Mouse (Mus musculus): ENCODE results near the gene Aprt.
A peak's percentile ranks its signal among the peaks of the same experiment; 100 is the strongest.

Aprt gene

GRCm38 (mm10) chr8:122576648-122577022 lies at the start of gene Aprt:
Aprt (minus strand) TSS chr8:122576909.
- DNase-seq (ENCODE audit: low read depth, low spot score), result peak; percentile 87

GRCm38 (mm10) chr8:122625811-122626210 lies 49.1 kb upstream of the Aprt start:
- no peak for DNase-seq (ENCODE audit: low read depth, low spot score)

DNA sequence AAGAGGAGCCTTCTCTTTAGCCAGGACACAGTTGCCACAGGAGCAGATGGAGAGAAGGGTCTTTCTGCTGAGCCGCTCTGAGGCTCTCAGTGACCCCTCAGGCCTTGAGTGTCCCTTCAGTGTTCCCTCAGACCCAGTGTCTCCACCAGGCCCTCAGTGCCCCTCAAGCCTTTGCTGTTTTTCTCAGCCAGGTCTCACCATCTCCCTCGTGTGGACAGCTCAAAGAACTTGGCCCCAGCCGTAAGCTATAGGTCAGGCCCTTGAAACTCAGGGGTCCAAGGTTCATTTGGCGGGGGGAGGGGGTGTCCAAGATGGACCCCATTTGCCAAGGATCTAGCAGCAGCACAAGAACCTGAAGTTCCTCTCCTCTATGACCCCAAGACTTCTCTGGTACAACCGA lies 47.9 kb upstream of the Aprt start:
- no peak for DNase-seq (ENCODE audit: low read depth, low spot score)

- DNase-seq (ENCODE audit: low read depth, low spot score), result no peak
Measured at GRCm38 (mm10) chr8:122623844-122624642, 47.3 kb upstream of the Aprt start.

GRCm38 (mm10) chr8:122622727-122623126 lies 46.0 kb upstream of the Aprt start, which contains the start of gene Pabpn1l:
Pabpn1l (minus strand) TSS chr8:122622739.
- no peak for DNase-seq (ENCODE audit: low read depth, low spot score)

DNA sequence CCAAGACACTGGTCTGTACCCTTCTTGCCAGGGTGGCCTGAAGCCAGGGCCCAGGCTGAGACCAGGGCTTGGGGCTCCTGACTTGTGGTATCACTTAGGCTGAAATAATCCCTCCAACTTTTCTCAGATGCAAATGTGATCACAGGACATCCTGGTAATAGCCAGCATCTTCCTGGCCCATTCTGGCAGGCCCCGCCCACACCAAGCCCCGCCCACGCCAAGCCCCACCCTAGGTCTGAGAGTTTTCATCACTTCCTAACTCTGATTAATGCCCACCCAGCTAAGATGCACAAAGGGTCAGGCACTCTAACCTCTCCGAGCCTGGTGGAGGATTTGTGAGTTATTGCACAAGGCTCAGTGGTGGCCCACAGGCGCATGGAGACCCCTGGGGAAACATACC lies 43.7 kb upstream of the Aprt start:
- no peak for DNase-seq (ENCODE audit: low read depth, low spot score)

- no peak for DNase-seq (ENCODE audit: low read depth, low spot score)
Measured at GRCm38 (mm10) chr8:122618660-122619378, 42.1 kb upstream of the Aprt start.

GRCm38 (mm10) chr8:122617947-122618546 lies 41.3 kb upstream of the Aprt start:
- DNase-seq (ENCODE audit: low read depth, low spot score), result no peak

DNA sequence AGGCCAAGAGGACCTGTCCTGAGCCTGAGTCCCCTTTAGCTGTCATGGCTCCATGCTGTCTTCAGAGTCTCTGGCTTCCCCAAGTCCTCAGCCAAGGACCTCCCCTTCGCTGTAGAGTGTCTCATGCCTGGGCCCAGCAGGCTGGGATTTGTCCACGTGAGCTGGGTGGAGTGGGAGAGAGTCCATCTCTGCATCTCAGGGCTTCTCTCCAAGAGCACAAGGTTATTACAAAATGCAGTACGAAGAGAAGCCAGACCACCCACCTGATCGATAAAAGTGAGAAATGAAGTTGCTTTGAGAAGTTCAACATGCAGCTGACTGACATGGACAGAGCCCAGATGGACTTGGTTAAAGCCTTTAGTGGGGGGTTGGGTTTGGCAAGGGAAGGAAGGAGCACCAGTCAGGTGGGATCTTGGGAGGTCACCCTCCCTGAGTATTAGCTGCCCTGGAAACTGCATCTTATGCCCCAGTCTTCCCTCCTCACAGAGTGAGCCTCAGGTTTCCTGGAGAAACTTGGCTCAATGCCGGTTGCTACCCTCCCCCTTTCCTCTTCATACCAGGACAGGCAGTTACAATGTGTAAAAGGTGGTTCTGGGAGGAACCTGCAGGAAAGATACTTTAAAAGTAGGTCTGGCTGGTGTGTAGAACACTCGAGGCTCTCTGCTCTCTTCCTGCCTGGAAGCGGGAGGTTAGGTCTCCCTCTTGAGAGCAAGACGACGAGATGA lies 39.6 kb upstream of the Aprt start:
- no peak for DNase-seq (ENCODE audit: low read depth, low spot score)

DNA sequence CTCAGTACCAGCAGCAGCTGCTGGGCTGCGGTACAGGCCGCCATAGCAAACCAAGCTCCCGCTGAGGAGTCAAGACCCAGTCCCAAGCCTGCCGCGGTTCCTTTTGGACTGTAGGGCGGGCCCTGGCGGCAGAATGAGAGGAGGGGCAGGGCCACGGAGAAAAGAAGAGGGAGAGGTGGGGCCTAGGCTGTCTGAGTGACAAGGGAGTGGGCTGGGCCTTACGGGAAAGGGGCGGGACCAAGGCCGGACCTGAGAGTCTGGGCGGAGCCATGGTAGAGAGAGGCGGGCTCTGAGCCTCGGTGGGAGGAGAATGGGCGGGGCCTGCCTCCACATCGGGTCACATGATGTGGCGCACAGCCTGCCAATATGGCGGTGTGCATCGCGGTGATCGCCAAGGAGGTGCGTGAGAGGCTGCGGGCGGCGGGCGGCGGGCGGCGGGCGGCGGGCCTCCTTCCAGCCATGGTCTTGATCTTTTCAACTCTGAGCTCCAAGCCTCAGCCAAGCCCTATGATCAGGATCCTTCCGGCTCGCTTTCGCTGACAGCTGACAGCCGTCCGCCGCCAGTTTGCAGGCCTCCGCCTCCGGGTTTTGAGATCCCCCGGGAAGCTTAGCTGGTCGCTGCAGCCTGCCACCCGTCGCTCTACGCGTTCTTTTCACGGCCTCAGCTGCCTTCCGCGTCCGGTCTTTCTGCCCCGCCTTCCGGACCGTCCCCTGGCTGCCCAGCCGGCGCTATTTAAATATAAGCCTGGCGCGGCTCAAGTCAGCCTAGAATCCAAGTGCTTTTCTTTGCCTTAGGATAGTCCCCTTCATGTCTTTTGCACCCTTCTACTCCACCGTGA lies 34.8 kb upstream of the Aprt start, which contains the start of the genes Galns and Trappc2l:
Galns (minus strand) TSS at position 169 of the 839 bp plus-strand sequence.
Trappc2l (plus strand) TSS at position 346 of the 839 bp plus-strand sequence.
- DNase-seq (ENCODE audit: low read depth, low spot score), result peak; percentile 97

- DNase-seq (ENCODE audit: low read depth, low spot score), result no peak
Measured at GRCm38 (mm10) chr8:122610612-122611277, 34.0 kb upstream of the Aprt start.

GRCm38 (mm10) chr8:122610209-122610608 lies 33.5 kb upstream of the Aprt start:
- DNase-seq (ENCODE audit: low read depth, low spot score), result no peak

GRCm38 (mm10) chr8:122606810-122607209 lies 30.1 kb upstream of the Aprt start:
- no peak for DNase-seq (ENCODE audit: low read depth, low spot score)

DNA sequence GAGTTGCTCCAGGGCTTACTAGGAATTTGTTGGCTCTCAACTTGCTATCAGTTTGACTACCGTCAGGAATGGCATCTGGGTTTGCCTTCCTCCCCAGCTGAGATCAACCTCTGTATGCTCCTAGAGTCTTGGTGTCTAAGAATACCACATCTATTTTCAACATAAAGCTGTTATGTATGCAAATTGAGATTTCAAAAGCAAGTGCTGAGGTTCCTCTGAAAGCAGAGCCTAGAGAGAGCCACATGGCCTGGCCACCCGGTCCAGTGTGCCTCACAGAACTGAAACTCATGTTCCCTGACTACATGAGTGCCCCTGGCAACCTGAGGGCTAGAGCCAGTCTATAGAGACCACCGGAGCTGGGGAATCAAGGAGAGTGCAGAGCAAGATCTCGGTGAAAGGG lies 28.7 kb upstream of the Aprt start:
- peak; percentile 28 for DNase-seq (ENCODE audit: low read depth, low spot score)

GRCm38 (mm10) chr8:122604640-122605039 lies 27.9 kb upstream of the Aprt start:
- no peak for DNase-seq (ENCODE audit: low read depth, low spot score)

- no peak for DNase-seq (ENCODE audit: low read depth, low spot score)
Measured at GRCm38 (mm10) chr8:122600666-122601065, 24.0 kb upstream of the Aprt start.

- no peak for DNase-seq (ENCODE audit: low read depth, low spot score)
Measured at GRCm38 (mm10) chr8:122596031-122596430, 19.3 kb upstream of the Aprt start.

DNA sequence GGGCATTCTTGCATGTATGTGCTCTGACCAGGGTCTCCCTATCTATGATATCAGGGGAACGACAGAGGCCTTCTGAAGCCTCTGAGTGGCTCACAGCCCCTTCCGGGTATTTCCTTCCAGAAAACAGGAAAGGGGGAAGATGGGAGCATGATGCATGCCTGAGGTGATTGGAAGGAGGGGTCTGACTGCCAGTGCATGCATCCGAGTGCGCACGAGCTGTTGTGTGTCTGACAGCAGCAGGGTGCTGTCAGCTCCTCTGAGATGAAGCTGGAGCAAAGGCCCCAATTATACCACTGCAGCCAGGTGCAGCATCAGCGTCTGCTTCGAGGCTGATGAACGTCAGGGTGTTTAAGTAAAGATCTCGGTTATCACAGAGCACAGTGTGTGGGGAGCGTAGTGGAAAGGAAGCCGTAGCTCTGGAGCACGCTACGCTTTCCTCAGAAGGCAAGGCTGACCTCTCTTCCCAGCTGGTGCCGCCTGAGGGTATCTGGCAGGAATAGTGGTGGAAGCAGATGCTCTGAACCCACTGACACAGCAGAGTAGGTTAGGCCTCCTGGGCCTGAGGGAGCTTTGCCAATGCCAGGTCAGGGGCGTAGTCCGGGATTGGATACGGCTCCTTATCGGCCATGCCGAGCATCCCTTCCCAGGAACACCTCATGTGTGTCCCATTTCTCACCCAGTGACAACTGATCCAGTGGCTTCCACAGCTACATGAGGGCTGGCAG lies 17.2 kb upstream of the Aprt start:
- DNase-seq (ENCODE audit: low read depth, low spot score), result no peak

DNA sequence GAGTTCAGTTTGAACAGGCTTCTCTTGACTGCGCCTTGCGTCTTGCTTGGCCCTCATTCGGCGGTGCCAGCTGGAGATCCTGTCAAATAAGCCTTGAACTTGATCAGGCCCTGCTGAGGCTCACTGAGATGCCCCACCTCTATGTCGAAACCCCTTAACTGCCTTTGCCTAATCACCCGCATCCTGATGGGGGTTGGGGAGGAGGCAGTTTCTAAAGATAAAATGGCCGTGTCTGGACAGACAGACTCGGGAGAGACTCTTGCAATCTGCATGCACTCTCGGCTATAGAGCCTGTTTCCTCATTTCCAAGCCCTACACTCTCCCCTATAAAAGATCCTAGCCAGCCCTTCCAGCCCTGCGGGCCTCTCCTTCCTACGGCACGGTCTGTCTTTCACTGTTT lies 16.5 kb upstream of the Aprt start:
- DNase-seq (ENCODE audit: low read depth, low spot score), result no peak

DNA sequence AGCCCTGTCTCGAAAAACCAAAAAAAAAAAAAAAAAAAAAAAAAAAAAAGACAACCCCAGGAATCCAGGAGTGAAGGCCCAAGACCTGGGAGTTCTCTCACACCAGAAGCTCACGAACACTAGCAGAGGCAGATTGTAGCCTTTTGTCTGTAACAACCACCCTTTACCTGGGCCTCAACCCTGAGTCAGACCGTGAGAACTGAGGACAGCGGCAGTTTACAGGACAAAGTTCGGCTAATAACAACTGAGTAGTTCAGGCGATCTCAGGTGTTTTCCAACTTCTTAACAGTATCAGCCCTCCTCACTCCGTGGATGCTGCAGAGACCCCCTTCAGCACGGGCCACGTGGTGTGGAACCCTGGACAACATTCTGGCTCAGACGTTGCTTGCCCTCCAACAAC lies 10.0 kb upstream of the Aprt start:
- no peak for DNase-seq (ENCODE audit: low read depth, low spot score)
